Mouse (Mus musculus): Measurements from ENCODE around the gene Cdk9.

DNA sequence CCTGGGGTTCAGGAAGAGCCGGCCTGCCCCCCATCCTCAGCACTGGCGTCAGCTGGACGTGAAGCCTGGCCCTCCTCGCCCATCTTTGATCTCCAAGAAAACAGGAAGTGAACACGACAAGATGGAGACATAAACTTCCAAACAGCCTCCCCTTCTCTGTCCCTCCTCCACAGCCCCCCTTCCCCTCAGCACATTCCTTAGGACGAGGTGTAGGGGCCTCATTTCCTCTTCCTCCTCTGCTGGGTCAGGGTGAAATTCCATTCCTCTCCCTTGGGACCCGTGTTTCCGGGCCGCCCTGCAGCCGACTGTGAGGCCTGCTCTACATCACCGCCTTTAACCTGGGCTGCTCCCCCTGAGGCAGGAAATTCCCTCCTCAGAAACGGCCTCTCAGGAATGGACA lies 57.0 kb downstream of the Cdk9 start:
- no peak for TF ChIP-seq CTCF (conservative IDR thresholded peaks at IDR 0.05; ENCODE audit: low read length)
- TF ChIP-seq POU5F1 (IDR thresholded peaks at IDR 0.05; ENCODE audit: borderline replicate concordance, low read length) = no peak
- no peak for TF ChIP-seq NANOG (IDR thresholded peaks at IDR 0.05; ENCODE audit: borderline replicate concordance, low read length)

Measured in E14TG2a.4 (cell line).